Mouse (Mus musculus) heart, adult 18-20 months (tissue): ENCODE data around the gene Ankrd44. TPM values are rescaled to one million over a fixed set of nuclear protein-coding genes. Genes with fewer than 3 reads are reported as not detected.

ENCODE experiments used
- DNase-seq, 2 experiments: peaks; one replicate each; pipeline ENCODE4 v3.0.0; 2021 to 2022; ENCODE audit warnings: mixed read lengths in 1 of 2
- microRNA-seq, 2 experiments: library from miRNA; unstranded; fragments of <30 nt; microRNA quantifications; one replicate each; pipeline ENCODE4 v1.2.0; 2022
- total RNA-seq, 2 experiments: library from RNA; stranded (reverse); gene quantifications; 2 replicates each; pipeline ENCODE4 v1.2.3; 2021

Ankrd44 gene
- total RNA-seq, 2 experiments from 2014 or later: 7.5 to 15.7 TPM

- no peak for DNase-seq
Observed at GRCm38 (mm10) chr1:54639076-54639475, 287.1 kb downstream of the Ankrd44 start.

GRCm38 (mm10) chr1:54637340-54637739 lies 288.8 kb downstream of the Ankrd44 start:
- DNase-seq: no peak

GRCm38 (mm10) chr1:54629106-54629505 lies 297.1 kb downstream of the Ankrd44 start:
- DNase-seq: no peak

- peak; percentile 15 to 26 for DNase-seq
Observed at GRCm38 (mm10) chr1:54614963-54615362, 311.2 kb downstream of the Ankrd44 start.

GRCm38 (mm10) chr1:54612344-54612743 lies 313.8 kb downstream of the Ankrd44 start:
- DNase-seq: no peak

- no peak for DNase-seq
Observed at GRCm38 (mm10) chr1:54611891-54612290, 314.3 kb downstream of the Ankrd44 start.

GRCm38 (mm10) chr1:54606936-54607335 lies 319.3 kb downstream of the Ankrd44 start:
- no peak for DNase-seq

- DNase-seq: no peak
Observed at GRCm38 (mm10) chr1:54601692-54602091, 324.5 kb downstream of the Ankrd44 start.

GRCm38 (mm10) chr1:54600275-54600674 lies 325.9 kb downstream of the Ankrd44 start:
- DNase-seq: no peak

- no peak for DNase-seq
Observed at GRCm38 (mm10) chr1:54597594-54598217, 328.5 kb downstream of the Ankrd44 start.

- no peak for DNase-seq
Observed at GRCm38 (mm10) chr1:54596151-54596550, 330.0 kb downstream of the Ankrd44 start.

Small RNAs within 50 kb of the gene (microRNA-seq; reads per million reads assigned to microRNA genes)
- gene Gm24053: 0 reads per million in 2 experiments

Other genes with a start within 250 kb of the Ankrd44 start
- gene Sf3b1, start 101.1 kb upstream of the Ankrd44 start, total RNA-seq: 10 to 100 TPM; 66.1 to 77.2 TPM
- gene Coq10b, start 126.4 kb upstream of the Ankrd44 start, total RNA-seq: 10 to 100 TPM; 33.3 to 33.7 TPM
- gene Hspe1, start 161.7 kb upstream of the Ankrd44 start, total RNA-seq: 100 to 1,000 TPM; 183 to 186 TPM
- gene Hspd1, start 161.9 kb upstream of the Ankrd44 start, total RNA-seq: 100 to 1,000 TPM; 420 TPM
- 10 to 100 TPM; 29.4 to 33.9 TPM for gene Mob4, start 204.8 kb upstream of the Ankrd44 start, total RNA-seq